Mouse (Mus musculus): ENCODE measurements at regions not wholly inside any gene's neighbourhood (a gene's known extent, or its start where the extent isn't known, plus 50 kb on each side); places are given as distances from the start of the nearest gene placed in this dataset.
"Not testable (repeated sequence)": the region's sequence is repeated elsewhere in the genome, so short reads cannot be mapped to it uniquely, and the experiment has no call there.

DNA sequence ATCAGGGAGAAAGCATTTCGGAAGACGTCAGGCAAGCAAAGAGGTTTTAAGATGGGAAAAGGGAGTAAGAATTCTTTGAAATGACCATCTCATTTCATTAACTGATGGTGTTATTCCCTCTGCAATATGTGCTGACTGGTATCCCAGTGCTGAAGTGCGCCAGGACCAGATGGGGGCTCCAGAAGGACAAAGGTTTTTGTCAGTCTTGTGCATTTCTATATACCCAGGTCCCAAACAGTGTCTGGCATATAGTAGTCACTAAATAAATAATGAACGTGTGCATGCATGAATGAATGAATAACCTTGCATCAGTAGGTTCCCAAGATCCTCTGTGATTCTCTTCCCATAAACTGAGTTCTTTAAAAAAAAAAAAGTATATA lies 119.3 kb upstream of the Creb1 start:
- WGBS = 84% methylated on average over 4 of the region's 4 CpGs
- Histone ChIP-seq H3K9ac (no peak overlapping the region), H3K27me3 (no peaks in the 10 kb centered on the region), H3K9me3 (no peaks in the 10 kb centered on the region), H3K4me3 (no peak overlapping the region), H3K36me3 (no peaks in the 10 kb centered on the region), H3K27ac (no peak overlapping the region), H3K4me2 (no peak overlapping the region), H3K4me1 (no peaks in the 10 kb centered on the region)
- ATAC-seq (ENCODE audit: insufficient number of reproducible peaks, insufficient read depth, low FRiP score, low TSS enrichment, low read depth) = no peak

GRCm38 (mm10) chr1:64412481-64413180 lies 119.8 kb upstream of the Creb1 start:
- Histone ChIP-seq H3K9ac (no peak overlapping the region), H3K9me3 (no peaks in the 10 kb centered on the region), H3K27ac (no peak overlapping the region), H3K4me3 (no peak overlapping the region), H3K27me3 (no peaks in the 10 kb centered on the region), H3K4me1 (no peaks in the 10 kb centered on the region), H3K36me3 (no peaks in the 10 kb centered on the region), H3K4me2 (no peak overlapping the region)
- ATAC-seq (ENCODE audit: insufficient number of reproducible peaks, insufficient read depth, low FRiP score, low TSS enrichment, low read depth) = no peak
- 78% methylated on average over 10 of the region's 10 CpGs for WGBS

- no peak overlapping the region for H3K4me2 ChIP-seq
- H3K9me3 ChIP-seq = no peaks in the 10 kb centered on the region
- H3K4me1 ChIP-seq = no peaks in the 10 kb centered on the region
- 81% methylated on average over 4 of the region's 4 CpGs for WGBS
- no peak overlapping the region for H3K9ac ChIP-seq
- no peak overlapping the region for H3K27ac ChIP-seq
- H3K36me3 ChIP-seq = no peaks in the 10 kb centered on the region
- H3K27me3 ChIP-seq = no peaks in the 10 kb centered on the region
- ATAC-seq (ENCODE audit: insufficient number of reproducible peaks, insufficient read depth, low FRiP score, low TSS enrichment, low read depth) = no peak
- H3K4me3 ChIP-seq = no peak overlapping the region
Observed at GRCm38 (mm10) chr1:64411851-64412480, 120.5 kb upstream of the Creb1 start.

DNA sequence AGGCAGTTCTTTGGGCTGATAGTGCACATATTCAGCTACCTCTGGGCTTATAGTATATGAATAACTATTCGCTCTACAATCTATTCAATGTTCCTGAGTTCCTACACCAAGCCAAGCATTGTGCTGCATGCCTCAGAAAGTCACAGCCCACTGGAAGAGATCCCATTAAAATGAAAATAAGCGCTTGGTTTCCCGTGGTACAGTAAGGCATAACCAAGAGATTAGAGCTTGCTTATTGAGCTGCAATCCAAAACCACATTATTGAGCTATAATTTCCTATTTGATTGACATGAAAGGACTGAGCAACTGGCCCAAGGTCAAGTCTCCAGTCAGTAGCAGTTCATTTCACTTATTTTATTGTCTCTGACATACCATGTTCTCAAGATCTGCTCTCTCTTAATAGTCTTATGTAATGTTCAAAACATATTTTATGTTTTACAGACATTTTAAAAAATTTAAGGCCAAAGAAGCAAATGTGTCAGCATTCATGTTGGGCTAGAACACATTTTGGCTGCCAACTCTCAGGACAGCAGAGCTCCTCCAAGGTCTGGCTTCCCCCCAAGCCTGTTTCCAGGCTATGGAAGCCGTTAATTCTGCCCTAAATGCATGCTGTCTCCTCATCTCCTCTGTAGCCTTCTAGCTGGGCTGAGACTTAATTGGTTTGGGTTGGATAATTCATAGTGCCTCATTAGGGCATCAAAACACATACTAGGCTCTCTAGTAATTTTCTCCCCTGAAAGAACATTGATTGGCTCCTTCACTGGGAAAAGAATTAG lies 123.5 kb upstream of the Creb1 start:
- Histone ChIP-seq H3K36me3 (no peaks in the 10 kb centered on the region), H3K4me1 (no peaks in the 10 kb centered on the region), H3K27ac (no peak overlapping the region), H3K9me3 (no peaks in the 10 kb centered on the region), H3K4me2 (no peak overlapping the region), H3K27me3 (no peaks in the 10 kb centered on the region), H3K4me3 (no peak overlapping the region), H3K9ac (no peak overlapping the region)
- WGBS = 59% methylated on average over 4 of the region's 4 CpGs
- ATAC-seq (ENCODE audit: insufficient number of reproducible peaks, insufficient read depth, low FRiP score, low TSS enrichment, low read depth) = no peak

DNA sequence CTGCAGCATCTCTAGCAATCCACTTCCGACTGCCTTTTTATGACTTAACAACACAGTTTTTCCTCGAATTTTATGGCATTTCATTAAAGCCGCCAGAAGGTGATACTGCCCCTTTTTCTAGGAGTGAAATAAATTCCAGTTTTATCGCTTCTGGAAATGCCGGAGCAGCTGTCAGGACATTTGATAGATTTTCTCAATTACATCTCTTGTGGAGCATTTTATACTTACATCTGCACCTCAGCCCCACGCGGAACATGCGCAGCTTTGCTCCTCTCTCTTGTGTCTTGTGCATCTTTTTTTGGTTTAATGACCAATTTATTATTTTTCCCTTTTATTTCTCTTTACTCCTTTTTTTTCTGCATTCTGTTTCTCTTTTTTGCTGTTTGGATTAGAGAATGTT lies 140.9 kb upstream of the Creb1 start:
- no peak overlapping the region for H3K27ac ChIP-seq
- no peaks in the 10 kb centered on the region for H3K9me3 ChIP-seq
- H3K27me3 ChIP-seq = no peaks in the 10 kb centered on the region
- no peaks in the 10 kb centered on the region for H3K36me3 ChIP-seq
- no peaks in the 10 kb centered on the region for H3K4me1 ChIP-seq
- no peak overlapping the region for H3K9ac ChIP-seq
- H3K4me3 ChIP-seq = no peak overlapping the region
- WGBS = 80% methylated on average over 8 of the region's 8 CpGs
- H3K4me2 ChIP-seq = no peak overlapping the region
- no peak for ATAC-seq (ENCODE audit: insufficient number of reproducible peaks, insufficient read depth, low FRiP score, low TSS enrichment, low read depth)

DNA sequence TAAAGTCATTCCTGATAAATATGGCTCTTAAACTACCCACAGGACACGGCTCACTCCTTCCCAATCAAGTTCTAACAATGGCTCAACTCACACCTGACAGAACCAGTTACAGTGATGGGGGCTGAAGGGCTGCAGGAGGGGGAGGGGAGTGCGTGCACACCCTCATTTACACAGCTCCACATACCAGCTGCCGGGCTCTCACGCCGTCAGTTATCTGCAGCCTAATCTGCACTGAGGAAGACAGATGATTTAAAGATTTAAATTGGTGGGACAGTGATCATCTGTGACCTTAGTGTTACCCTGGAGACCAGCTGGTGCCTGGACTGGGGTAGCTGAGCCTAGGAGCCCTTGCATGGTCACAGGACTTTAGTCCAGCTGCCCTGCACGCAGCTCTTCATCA lies 151.2 kb upstream of the Creb1 start:
- Histone ChIP-seq H3K27me3 (no peaks in the 10 kb centered on the region), H3K9ac (no peak overlapping the region), H3K4me1 (peaks cover 9% of the 10 kb centered on the region), H3K27ac (no peak overlapping the region), H3K4me3 (no peak overlapping the region), H3K4me2 (no peak overlapping the region), H3K9me3 (no peaks in the 10 kb centered on the region), H3K36me3 (no peaks in the 10 kb centered on the region)
- no peak for ATAC-seq (ENCODE audit: insufficient number of reproducible peaks, insufficient read depth, low FRiP score, low TSS enrichment, low read depth)
- 30% methylated on average over 6 of the region's 6 CpGs for WGBS

GRCm38 (mm10) chr1:64376426-64376825 lies 156.0 kb upstream of the Creb1 start:
- not testable (repeated sequence) for H3K4me2 ChIP-seq; ATAC-seq (ENCODE audit: insufficient number of reproducible peaks, insufficient read depth, low FRiP score, low TSS enrichment, low read depth); H3K36me3 ChIP-seq; H3K27me3 ChIP-seq; H3K27ac ChIP-seq; H3K9ac ChIP-seq; H3K4me3 ChIP-seq; H3K9me3 ChIP-seq
- 83% methylated on average over 1 of the region's 1 CpGs for WGBS
- peaks cover 14% of the 10 kb centered on the region for H3K4me1 ChIP-seq

DNA sequence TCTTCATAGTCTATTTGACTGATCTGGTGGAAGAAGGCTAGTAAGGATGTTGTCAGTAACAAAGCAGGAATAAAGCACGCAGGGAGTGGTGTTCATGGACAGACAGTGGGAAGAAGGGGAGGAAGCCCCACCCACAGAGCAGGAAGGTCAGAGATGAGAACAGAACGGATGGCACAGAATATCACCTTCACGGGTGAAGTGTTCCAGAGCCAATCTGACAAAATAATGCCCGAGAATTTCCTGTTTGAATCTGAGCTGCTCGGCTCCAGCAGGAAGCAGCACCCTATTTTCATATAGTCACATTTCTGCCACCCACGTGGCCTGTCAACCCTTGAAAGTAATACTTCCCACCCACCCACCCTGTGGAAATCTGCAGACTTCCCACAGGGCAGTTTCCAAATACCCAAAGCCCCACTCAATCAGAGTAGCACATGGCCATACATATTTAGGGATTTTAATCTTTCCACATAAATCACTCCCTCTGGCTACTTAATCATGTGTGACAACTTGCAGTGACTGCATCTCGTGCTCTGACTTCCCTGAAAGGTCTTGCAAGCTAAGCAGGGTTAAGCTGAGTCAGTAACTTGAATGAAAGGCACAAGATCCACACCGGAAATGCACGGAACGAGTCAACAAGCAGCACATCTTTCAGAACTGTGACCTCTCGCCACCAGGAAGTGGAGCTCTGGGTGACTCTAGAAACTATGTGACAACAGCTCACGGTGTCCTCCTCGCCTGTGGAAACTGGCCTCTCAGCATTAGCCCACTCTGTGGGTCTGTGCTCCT lies 158.0 kb upstream of the Creb1 start:
- H3K27ac ChIP-seq = no peak overlapping the region
- no peak overlapping the region for H3K9ac ChIP-seq
- no peaks in the 10 kb centered on the region for H3K36me3 ChIP-seq
- no peak for ATAC-seq (ENCODE audit: insufficient number of reproducible peaks, insufficient read depth, low FRiP score, low TSS enrichment, low read depth)
- H3K9me3 ChIP-seq = no peaks in the 10 kb centered on the region
- WGBS = 54% methylated on average over 13 of the region's 13 CpGs
- H3K4me2 ChIP-seq = no peak overlapping the region
- 0 out of 2 replicates have a peak, but pooled peaks cover 7% of the 10 kb centered on the region for H3K4me1 ChIP-seq
- H3K4me3 ChIP-seq = no peak overlapping the region
- H3K27me3 ChIP-seq = no peaks in the 10 kb centered on the region

DNA sequence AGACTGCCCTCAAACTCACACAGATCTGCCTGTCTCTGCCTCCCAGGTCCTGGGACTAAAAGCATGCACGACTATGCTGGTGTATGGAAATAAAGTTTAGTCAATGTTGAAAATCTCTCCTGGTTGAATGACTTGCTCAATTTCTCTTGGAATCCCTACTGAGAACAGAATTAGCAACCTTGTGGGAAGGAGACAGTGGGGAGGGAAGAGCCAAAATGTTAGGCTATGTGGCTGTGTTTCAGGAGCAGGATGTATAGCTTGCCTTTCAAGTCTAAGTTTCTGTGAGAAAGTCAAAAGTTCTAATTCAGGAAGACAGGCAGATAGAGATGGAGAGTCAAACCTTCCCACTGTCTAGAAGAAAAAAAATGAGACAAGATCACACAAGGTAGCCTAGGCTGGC lies 168.3 kb upstream of the Creb1 start:
- Histone ChIP-seq H3K4me1 (no peaks in the 10 kb centered on the region), H3K27ac (no peak overlapping the region), H3K27me3 (no peaks in the 10 kb centered on the region), H3K9ac (no peak overlapping the region), H3K4me2 (no peak overlapping the region), H3K36me3 (no peaks in the 10 kb centered on the region), H3K9me3 (no peaks in the 10 kb centered on the region), H3K4me3 (no peak overlapping the region)
- ATAC-seq (ENCODE audit: insufficient number of reproducible peaks, insufficient read depth, low FRiP score, low TSS enrichment, low read depth) = no peak
- 68% methylated on average over 1 of the region's 1 CpGs for WGBS

- no peak overlapping the region for H3K9ac ChIP-seq
- no peak overlapping the region for H3K4me3 ChIP-seq
- H3K27ac ChIP-seq = no peak overlapping the region
- H3K36me3 ChIP-seq = no peaks in the 10 kb centered on the region
- H3K9me3 ChIP-seq = no peaks in the 10 kb centered on the region
- WGBS = 80% methylated on average over 4 of the region's 4 CpGs
- no peak overlapping the region for H3K4me2 ChIP-seq
- no peak for ATAC-seq (ENCODE audit: insufficient number of reproducible peaks, insufficient read depth, low FRiP score, low TSS enrichment, low read depth)
- no peaks in the 10 kb centered on the region for H3K4me1 ChIP-seq
- H3K27me3 ChIP-seq = no peaks in the 10 kb centered on the region
Observed at GRCm38 (mm10) chr1:64361959-64362638, 170.3 kb upstream of the Creb1 start.

- no peak for ATAC-seq (ENCODE audit: insufficient number of reproducible peaks, insufficient read depth, low FRiP score, low TSS enrichment, low read depth)
- Histone ChIP-seq H3K4me2 (no peak overlapping the region), H3K27ac (no peak overlapping the region), H3K4me3 (no peak overlapping the region), H3K36me3 (no peaks in the 10 kb centered on the region), H3K27me3 (no peaks in the 10 kb centered on the region), H3K9ac (no peak overlapping the region), H3K4me1 (no peaks in the 10 kb centered on the region), H3K9me3 (no peaks in the 10 kb centered on the region)
- WGBS = 86% methylated on average over 3 of the region's 3 CpGs
Observed at GRCm38 (mm10) chr1:64343268-64343667, 189.2 kb upstream of the Creb1 start.

All from embryonic facial prominence, embryonic 13.5 days (tissue).